Mouse (Mus musculus) embryo, embryonic 9.5 days (tissue): Measurements from ENCODE around the gene Tmem198b.
"Not testable (repeated sequence)": the region's sequence is repeated elsewhere in the genome, so short reads cannot be mapped to it uniquely, and the experiment has no call there.

Experiments
- DNase-seq: peaks from one replicate; pipeline ENCODE4 v3.0.0-alpha.2; 2017; ENCODE audit errors: extremely low spot score

The Tmem198b gene

DNA sequence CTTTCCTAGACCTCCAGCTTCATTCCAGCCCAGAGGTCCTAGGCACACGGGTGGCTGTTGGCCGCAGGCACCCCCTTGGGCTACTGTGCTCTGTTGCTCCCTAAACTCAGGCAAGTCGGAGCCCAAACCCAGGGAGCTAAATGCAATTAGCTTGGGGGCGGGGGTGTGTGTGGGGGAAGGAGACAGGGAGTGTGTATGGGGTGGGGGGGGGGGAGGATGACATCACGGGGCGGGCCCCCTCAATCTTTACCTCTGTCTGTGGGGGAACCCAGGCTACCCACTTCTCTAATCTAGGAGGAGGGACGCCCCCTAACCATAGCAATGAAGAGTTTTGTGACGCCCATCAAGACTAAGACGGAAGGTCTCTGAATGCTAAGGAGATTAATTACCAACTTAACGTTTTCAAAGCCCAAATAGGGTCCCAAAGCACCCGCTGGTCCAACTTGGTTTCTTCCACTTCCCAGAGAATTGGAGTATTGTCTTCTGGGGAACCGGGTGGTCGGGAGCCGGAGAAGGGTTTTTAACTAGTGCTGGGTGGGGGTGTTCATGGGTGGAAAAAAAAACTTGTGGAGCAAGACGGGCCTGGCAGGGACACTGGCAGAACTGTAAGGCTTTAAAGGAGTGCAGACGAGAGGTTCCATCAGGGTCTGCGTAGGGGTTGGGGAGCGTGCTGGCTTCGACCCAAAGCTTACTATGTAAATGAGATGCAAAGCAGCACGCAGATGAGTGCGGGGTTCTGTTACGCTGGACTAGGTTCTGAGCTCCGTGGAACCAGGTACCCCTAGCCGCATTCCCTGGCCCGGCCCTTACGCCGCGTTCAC, at the start of gene Tmem198b:
Gene Tmem198b (minus strand): TSS at position 100 of the 821 bp plus-strand sequence.
- peak; percentile 89 for DNase-seq

DNA sequence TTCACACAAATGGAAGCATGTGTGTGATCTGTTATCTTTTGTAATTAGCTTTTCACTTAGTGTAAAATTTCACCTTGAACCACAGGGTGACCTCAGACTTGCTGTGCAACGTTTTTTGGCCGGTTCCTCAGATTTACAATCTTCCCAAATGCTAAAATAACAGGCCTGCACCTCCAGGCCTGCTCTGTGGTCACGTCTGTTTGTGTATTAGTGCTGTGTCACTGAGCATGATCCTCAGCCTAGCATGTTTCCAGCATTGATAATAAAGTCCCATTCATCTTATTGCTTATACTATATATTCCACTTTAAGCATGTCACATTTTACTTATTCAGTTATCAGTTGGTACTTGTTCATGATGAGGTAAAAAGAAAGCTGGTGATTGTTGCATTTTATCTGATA, 46.2 kb upstream of the Tmem198b start:
- no peak for DNase-seq

DNA sequence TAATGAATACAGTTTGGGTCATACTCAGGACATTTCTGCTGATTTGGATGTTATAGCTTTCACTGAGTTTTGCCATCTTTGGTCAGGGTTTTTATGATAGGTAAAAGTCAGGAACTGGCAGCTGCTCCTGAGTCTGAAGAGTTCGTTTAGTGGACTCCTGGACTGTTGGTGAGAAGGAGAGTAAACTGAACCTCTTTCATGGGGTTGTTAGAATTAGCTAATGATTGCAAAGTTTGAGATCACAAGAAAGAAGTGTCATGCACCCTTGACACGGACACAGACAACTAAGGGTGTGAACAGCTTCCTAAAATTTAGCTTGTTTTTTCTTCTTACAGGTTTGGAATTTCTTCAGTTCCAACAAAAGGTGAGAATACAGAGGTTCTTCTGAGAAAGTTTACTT, 44.3 kb upstream of the Tmem198b start:
- DNase-seq, result no peak

- no peak for DNase-seq
These were observed 42.5 kb upstream of the Tmem198b start for GRCm38 (mm10) chr10:128846664-128847063.

GRCm38 (mm10) chr10:128845516-128845915, 41.3 kb upstream of the Tmem198b start:
- no peak for DNase-seq

DNA sequence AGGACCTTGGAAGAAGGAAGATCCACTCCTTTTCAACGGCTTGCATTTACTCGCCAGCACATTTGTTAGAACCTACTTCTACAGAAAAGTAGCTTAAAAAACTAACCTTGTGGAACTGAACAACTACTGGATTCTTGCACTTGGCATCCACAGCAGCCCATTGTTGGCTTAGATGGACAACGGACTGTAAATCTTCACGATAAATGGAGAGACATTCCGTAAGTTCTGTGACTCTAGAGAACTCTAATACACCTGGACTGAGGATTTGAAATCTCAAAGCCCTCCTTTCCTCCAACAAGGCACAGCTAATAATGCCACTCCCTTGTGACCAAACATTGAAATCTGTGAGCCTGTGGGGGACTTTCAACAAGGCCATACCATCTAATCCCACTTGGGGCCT, 39.1 kb upstream of the Tmem198b start:
- DNase-seq, result no peak

GRCm38 (mm10) chr10:128840612-128841011, 36.4 kb upstream of the Tmem198b start:
- no peak for DNase-seq

- no peak for DNase-seq
These were observed 35.3 kb upstream of the Tmem198b start for GRCm38 (mm10) chr10:128839434-128839833.

- DNase-seq, result no peak
These were observed 33.2 kb upstream of the Tmem198b start for GRCm38 (mm10) chr10:128837400-128837799.

DNA sequence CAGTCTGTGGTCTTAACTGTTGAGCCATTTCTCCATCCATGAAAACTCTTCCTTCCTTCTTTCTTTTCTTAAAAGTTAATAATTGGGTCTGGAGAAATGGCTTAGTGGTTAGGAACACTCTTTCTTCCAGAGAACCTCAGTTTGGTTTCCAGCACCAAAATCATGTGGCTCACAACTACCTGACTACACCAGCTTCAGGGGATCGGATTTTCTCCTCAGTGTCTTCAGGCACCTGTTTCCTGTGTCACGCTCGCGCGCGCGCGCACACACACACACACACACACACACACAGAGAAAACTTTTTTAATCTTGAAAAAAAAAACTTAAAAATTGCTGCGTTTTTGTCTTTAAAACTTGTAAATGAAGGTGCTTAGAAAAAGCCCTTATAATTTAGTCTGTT, 19.7 kb upstream of the Tmem198b start:
- DNase-seq, result no peak

GRCm38 (mm10) chr10:128823087-128823486, 18.9 kb upstream of the Tmem198b start:
- DNase-seq, result not testable (repeated sequence)

DNA sequence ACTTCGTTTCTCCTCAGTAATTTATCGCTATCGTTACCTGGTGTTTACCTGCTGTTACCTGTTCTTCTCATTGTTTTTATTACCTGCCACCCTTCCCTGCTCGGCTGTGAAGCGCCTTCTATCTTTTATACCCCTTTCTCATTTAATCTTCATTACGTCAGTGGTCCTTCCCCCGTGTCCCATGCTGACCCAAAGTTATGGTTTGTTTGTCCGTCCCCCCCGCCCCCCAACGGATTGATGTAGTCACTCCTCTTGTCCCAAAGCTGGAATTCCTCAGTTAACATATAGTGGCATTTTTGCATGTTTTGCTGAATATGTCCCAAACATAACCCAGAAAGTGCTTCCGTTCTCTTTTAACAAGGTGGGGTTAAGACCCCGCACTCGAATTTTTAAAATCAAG, 18.0 kb upstream of the Tmem198b start:
- DNase-seq, result no peak

GRCm38 (mm10) chr10:128821358-128822056, 17.3 kb upstream of the Tmem198b start, which contains the start of gene Ormdl2:
TSS of gene Ormdl2 (minus strand) at chr10:128821645.
- peak; percentile 99 for DNase-seq

- no peak for DNase-seq
These were observed 16.0 kb upstream of the Tmem198b start for GRCm38 (mm10) chr10:128820217-128820616.

GRCm38 (mm10) chr10:128817033-128817432, 12.9 kb upstream of the Tmem198b start, which contains the start of gene Sarnp:
TSS of gene Sarnp (plus strand) at chr10:128817333.
- no peak for DNase-seq

- DNase-seq, result no peak
These were observed 2.8 kb upstream of the Tmem198b start for GRCm38 (mm10) chr10:128807018-128807417.

DNA sequence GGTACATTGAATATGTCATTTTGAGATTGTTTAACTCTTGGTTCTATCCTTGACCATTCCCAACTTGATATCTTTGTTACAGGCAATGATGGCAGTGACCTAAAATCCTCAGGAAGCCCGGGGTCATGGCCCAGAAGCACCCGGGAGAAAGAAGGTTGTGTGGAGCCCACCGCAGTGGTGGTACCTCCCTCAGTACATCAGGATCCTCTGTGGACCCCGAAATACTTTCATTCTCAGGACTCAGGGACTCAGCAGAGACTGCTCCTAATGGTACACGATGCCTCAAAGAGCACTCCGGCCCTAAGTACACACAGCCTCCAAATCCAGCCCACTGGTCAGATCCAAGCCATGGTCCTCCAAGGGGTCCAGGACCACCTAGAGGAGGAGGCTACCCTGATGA, 1.9 kb upstream of the Tmem198b start:
- DNase-seq, result no peak

- DNase-seq, result peak; percentile 98
These were observed 1.2 kb upstream of the Tmem198b start for GRCm38 (mm10) chr10:128805092-128806000.

DNA sequence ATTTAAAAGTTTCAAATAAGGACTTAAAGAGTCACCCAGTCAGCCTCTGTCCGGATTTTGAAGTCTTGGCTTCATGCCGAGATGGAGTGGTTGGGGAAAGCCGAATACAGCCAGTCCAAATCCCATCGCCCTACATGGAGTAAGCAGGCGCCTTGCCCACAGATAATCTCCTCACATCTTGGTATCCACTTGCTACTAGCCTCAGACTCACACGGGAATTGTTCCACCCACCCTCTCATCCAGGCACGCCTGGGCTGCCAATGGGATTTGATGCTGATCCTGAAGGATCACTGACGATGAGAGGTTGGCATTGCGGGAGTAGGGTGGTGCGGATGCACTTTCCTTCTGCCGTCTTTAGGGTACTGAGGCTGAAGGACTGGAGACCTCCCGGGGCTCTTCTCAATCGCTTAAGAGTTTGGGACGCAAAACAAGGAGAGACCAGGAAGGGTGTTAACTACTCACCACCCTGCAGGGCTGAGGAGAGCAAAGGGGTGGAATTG, 349 bp downstream of the Tmem198b start, which contains the start of gene Dnajc14:
Gene Dnajc14 (plus strand): TSS at position 292 of the 500 bp plus-strand sequence.
- no peak for DNase-seq

- DNase-seq, result no peak
These were observed 809 bp downstream of the Tmem198b start for GRCm38 (mm10) chr10:128803361-128803760.

- DNase-seq, result no peak
These were observed 1.2 kb downstream of the Tmem198b start for GRCm38 (mm10) chr10:128802956-128803355.
